Mouse (Mus musculus): Measurements from ENCODE around the gene Satb2. TPM values are rescaled to one million over a fixed set of nuclear protein-coding genes. Genes with fewer than 3 reads are reported as not detected.
"Not testable (repeated sequence)": the region's sequence is repeated elsewhere in the genome, so short reads cannot be mapped to it uniquely, and the experiment has no call there.

The Satb2 gene
- polyA plus RNA-seq, 1 experiment from 2014 or later, result 1.9 TPM

- no peaks in the 10 kb centered on the region for H3K9me3 ChIP-seq
- no peaks in the 10 kb centered on the region for H3K36me3 ChIP-seq
- H3K4me3 ChIP-seq (replicated peaks), result no peak overlapping the region
- no peak for ATAC-seq (ENCODE audit: insufficient number of reproducible peaks, insufficient read depth, low FRiP score, low TSS enrichment, low read depth)
- H3K27ac ChIP-seq, result no peak overlapping the region
- peaks cover 10% of the 10 kb centered on the region for H3K4me1 ChIP-seq (replicated peaks)
- no peak overlapping the region for H3K4me2 ChIP-seq
- no peaks in the 10 kb centered on the region for H3K27me3 ChIP-seq
- H3K9ac ChIP-seq (replicated peaks), result no peak overlapping the region
- WGBS, result 88% methylated on average over 8 of the region's 8 CpGs
These were observed 145.7 kb downstream of the Satb2 start for GRCm38 (mm10) chr1:56832738-56833137.

- Histone ChIP-seq H3K4me3 (replicated peaks) (no peak overlapping the region), H3K9me3 (no peaks in the 10 kb centered on the region), H3K27me3 (no peaks in the 10 kb centered on the region), H3K27ac (no peak overlapping the region), H3K4me2 (no peak overlapping the region), H3K9ac (replicated peaks) (no peak overlapping the region), H3K4me1 (replicated peaks) (0 out of 2 replicates have a peak, but pooled peaks cover 3% of the 10 kb centered on the region), H3K36me3 (no peaks in the 10 kb centered on the region)
- no peak for ATAC-seq (ENCODE audit: insufficient number of reproducible peaks, insufficient read depth, low FRiP score, low TSS enrichment, low read depth)
- 90% methylated on average over 5 of the region's 5 CpGs for WGBS
These were observed 155.7 kb downstream of the Satb2 start for GRCm38 (mm10) chr1:56822735-56823134.

- no peak for ATAC-seq (ENCODE audit: insufficient number of reproducible peaks, insufficient read depth, low FRiP score, low TSS enrichment, low read depth)
- no peaks in the 10 kb centered on the region for H3K9me3 ChIP-seq
- no peak overlapping the region for H3K4me2 ChIP-seq
- H3K36me3 ChIP-seq, result no peaks in the 10 kb centered on the region
- H3K27ac ChIP-seq, result no peak overlapping the region
- H3K9ac ChIP-seq (replicated peaks), result no peak overlapping the region
- H3K27me3 ChIP-seq, result no peaks in the 10 kb centered on the region
- 0 out of 2 replicates have a peak, but pooled peaks cover 3% of the 10 kb centered on the region for H3K4me1 ChIP-seq (replicated peaks)
- H3K4me3 ChIP-seq (replicated peaks), result no peak overlapping the region
- 87% methylated on average over 3 of the region's 3 CpGs for WGBS
These were observed 156.4 kb downstream of the Satb2 start for GRCm38 (mm10) chr1:56822025-56822424.

DNA sequence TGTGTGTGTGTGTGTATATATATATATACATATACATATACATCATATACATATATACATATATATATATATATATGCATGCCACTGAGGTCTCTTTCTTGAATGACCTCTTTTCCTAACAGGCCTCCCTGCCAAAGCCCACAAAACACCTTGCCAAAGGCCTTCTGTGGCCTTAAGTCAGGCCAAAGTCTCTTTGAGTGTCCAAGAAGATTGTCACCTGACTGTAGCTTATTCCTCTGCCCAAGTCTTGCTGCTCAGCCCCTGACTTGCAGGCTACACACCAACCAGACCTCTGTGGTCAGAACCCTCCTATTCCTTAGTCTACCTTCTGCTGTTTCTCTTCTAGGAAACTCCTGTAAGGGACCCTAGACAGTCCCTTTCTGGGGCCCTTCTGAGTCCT is 164.9 kb downstream of the Satb2 start:
- Histone ChIP-seq H3K36me3 (no peaks in the 10 kb centered on the region), H3K4me2 (no peak overlapping the region), H3K9me3 (no peaks in the 10 kb centered on the region), H3K4me3 (replicated peaks) (no peak overlapping the region), H3K4me1 (replicated peaks) (peaks cover 3% of the 10 kb centered on the region; the same call in 1 of the 2 replicates), H3K27ac (no peak overlapping the region), H3K27me3 (0 out of 2 replicates have a peak, but pooled peaks cover 3% of the 10 kb centered on the region), H3K9ac (replicated peaks) (no peak overlapping the region)
- ATAC-seq (ENCODE audit: insufficient number of reproducible peaks, insufficient read depth, low FRiP score, low TSS enrichment, low read depth), result no peak

DNA sequence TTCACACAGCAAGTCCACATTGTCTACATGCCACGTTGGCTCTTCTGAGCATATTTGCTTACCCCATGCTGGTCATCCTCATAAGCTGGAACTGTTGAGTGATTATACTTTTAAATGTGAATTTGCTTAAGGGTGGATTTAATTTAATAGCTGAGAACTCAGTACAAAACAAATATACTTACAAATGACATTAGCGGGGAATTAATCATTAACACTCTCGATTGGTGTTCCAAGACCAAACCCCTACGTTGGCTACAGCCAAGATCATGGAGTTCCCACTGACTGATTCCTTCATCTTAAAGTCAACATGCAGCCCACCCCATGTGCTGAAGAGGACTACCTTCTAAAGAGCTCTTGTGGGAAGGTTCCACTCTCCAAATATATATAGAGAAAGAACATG is 165.5 kb downstream of the Satb2 start:
- 88% methylated on average over 4 of the region's 4 CpGs for WGBS
- Histone ChIP-seq H3K4me1 (replicated peaks) (peaks cover 2% of the 10 kb centered on the region; the same call in 1 of the 2 replicates), H3K27me3 (0 out of 2 replicates have a peak, but pooled peaks cover 3% of the 10 kb centered on the region), H3K4me3 (replicated peaks) (no peak overlapping the region), H3K27ac (no peak overlapping the region), H3K36me3 (no peaks in the 10 kb centered on the region), H3K9me3 (no peaks in the 10 kb centered on the region), H3K9ac (replicated peaks) (no peak overlapping the region), H3K4me2 (no peak overlapping the region)
- no peak for ATAC-seq (ENCODE audit: insufficient number of reproducible peaks, insufficient read depth, low FRiP score, low TSS enrichment, low read depth)

DNA sequence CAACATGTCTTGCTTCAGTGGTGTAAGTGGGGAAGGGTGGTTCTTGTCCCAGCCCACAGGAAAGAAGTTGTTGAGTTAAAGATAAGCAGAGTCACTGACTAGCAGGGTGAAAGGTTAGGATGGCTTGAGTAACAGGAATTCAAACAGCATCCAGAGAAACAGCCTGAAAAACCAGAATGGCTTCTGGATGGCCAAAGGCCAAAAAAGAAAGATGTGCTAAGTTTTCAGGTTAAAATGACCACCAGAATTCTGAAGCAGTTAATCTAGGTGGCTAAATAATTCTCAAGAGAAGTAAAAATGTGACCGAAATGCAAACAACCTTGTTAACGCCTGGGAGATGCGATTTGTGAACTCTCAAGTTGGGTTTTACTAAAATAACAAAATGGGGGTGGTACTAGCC is 167.0 kb downstream of the Satb2 start:
- WGBS, result 91% methylated on average over 3 of the region's 3 CpGs
- Histone ChIP-seq H3K27me3 (0 out of 2 replicates have a peak, but pooled peaks cover 5% of the 10 kb centered on the region), H3K4me3 (replicated peaks) (no peak overlapping the region), H3K27ac (no peak overlapping the region), H3K9me3 (no peaks in the 10 kb centered on the region), H3K9ac (replicated peaks) (no peak overlapping the region), H3K4me1 (replicated peaks) (no peaks in the 10 kb centered on the region; the same call in 1 of the 2 replicates), H3K36me3 (no peaks in the 10 kb centered on the region), H3K4me2 (no peak overlapping the region)
- ATAC-seq (ENCODE audit: insufficient number of reproducible peaks, insufficient read depth, low FRiP score, low TSS enrichment, low read depth), result no peak

DNA sequence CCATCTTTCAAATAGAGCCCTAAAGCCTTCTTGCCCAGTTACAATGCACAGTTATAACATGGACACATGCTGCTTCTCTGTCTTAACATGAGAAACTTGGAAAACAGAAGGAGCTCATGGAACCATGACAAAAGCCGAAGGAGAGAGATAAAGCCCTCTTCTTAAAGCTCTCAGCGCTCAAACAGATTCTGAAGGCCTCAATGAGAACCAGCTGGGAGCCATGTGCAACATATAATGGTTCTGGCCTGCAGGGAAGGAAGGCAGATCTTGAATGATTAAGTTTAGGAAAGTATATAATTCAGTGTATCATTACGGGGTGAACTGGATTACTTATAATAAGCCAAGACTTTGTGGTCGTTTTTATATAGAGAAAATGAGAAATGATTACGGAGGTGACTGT is 172.4 kb downstream of the Satb2 start:
- no peak overlapping the region for H3K9ac ChIP-seq (replicated peaks)
- WGBS, result 53% methylated on average over 5 of the region's 5 CpGs

DNA sequence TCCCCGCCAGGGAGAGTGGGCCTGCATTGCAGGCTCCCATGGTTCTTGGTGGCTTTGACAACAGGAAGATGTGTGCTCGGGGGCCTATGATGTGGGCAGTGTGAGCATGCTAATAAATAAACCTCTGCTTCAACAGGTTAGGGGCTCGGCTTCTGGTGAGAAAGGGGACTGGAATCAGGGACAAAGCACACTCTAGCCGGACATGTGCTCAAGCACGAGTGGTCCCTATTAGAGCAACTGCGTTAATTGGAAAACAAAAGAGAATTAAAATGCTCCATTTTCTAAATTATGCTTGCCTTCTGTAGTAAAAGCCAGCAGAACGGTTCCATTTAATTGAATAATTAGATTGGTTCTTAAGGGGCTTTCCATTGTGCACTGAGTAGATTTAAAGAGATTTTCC is 177.8 kb downstream of the Satb2 start:
- 59% methylated on average over 7 of the region's 7 CpGs for WGBS
- no peaks in the 10 kb centered on the region for H3K9me3 ChIP-seq
- no peaks in the 10 kb centered on the region for H3K27me3 ChIP-seq
- ATAC-seq (ENCODE audit: insufficient number of reproducible peaks, insufficient read depth, low FRiP score, low TSS enrichment, low read depth), result no peak
- H3K4me2 ChIP-seq, result no peak overlapping the region
- H3K4me3 ChIP-seq (replicated peaks), result no peak overlapping the region
- no peak overlapping the region for H3K27ac ChIP-seq
- H3K4me1 ChIP-seq (replicated peaks), result no peaks in the 10 kb centered on the region; the same call in 1 of the 2 replicates
- H3K36me3 ChIP-seq, result 0 out of 2 replicates have a peak, but pooled peaks cover 6% of the 10 kb centered on the region
- no peak overlapping the region for H3K9ac ChIP-seq (replicated peaks)

More for the DNA sequence above, 172.4 kb downstream of the Satb2 start:
- H3K4me1 ChIP-seq (replicated peaks), result no peaks in the 10 kb centered on the region; the same call in 1 of the 2 replicates
- no peaks in the 10 kb centered on the region for H3K36me3 ChIP-seq
- ATAC-seq (ENCODE audit: insufficient number of reproducible peaks, insufficient read depth, low FRiP score, low TSS enrichment, low read depth), result no peak
- no peak overlapping the region for H3K4me2 ChIP-seq
- no peaks in the 10 kb centered on the region for H3K9me3 ChIP-seq
- H3K27me3 ChIP-seq, result 0 out of 2 replicates have a peak, but pooled peaks cover 2% of the 10 kb centered on the region
- H3K4me3 ChIP-seq (replicated peaks), result no peak overlapping the region
- no peak overlapping the region for H3K27ac ChIP-seq

DNA sequence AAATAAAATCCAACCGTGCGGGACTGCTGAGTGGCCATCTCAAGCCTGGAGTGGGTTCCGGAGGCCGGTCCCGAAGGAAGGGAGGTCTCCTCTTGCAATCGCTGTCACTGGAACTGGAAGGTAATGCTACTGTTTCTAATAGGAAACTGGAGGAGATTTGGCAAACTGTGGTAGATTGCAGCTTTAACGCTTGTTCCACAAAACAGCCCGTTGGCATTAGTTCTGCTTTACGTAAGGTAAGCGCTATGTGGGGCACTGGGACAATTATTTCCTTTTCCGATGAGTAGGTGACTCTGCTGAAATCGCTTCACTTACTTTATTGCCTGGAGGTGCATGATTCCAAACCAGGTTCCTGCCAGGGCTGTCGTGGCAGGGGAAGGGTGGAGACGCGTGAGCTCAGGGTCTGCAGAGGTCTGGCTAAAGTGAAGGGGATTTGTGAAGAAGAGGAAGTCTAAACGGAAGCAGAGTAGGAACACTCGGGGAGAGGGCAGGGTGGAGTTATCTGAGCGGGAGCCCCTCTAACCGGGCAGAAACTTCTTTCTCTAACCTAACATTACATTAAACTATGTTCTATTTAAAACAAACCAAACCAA is 183.3 kb downstream of the Satb2 start:
- WGBS, result 75% methylated on average over 19 of the region's 19 CpGs
- no peak overlapping the region for H3K4me2 ChIP-seq
- no peaks in the 10 kb centered on the region for H3K27me3 ChIP-seq
- no peak overlapping the region for H3K9ac ChIP-seq (replicated peaks)
- 0 out of 2 replicates have a peak, but pooled peaks cover 6% of the 10 kb centered on the region for H3K36me3 ChIP-seq
- no peaks in the 10 kb centered on the region; the same call in 1 of the 2 replicates for H3K4me1 ChIP-seq (replicated peaks)
- no peak overlapping the region for H3K27ac ChIP-seq
- no peak overlapping the region for H3K4me3 ChIP-seq (replicated peaks)
- H3K9me3 ChIP-seq, result no peaks in the 10 kb centered on the region
- no peak for ATAC-seq (ENCODE audit: insufficient number of reproducible peaks, insufficient read depth, low FRiP score, low TSS enrichment, low read depth)

DNA sequence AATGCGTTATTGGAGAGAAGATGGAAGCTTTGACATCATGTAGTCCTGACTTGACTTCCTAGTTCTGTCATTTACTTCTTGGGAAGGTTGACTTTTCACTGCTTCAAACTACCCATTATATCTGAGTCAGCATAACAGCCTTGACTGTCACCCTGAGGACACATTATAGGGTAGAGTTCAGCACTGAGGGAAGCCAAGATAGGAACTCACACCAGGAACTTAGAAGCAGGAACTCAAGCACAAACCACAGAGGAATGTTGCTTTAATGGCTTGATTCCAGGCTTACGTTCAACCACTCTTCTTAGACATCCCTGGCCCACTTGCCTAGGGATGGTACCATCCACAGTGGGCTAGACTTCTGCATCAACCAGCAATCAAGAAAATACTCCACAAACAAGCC is 188.8 kb downstream of the Satb2 start:
- Histone ChIP-seq H3K27me3 (no peaks in the 10 kb centered on the region), H3K4me3 (replicated peaks) (no peak overlapping the region)
- WGBS, result 85% methylated on average over 2 of the region's 2 CpGs

DNA sequence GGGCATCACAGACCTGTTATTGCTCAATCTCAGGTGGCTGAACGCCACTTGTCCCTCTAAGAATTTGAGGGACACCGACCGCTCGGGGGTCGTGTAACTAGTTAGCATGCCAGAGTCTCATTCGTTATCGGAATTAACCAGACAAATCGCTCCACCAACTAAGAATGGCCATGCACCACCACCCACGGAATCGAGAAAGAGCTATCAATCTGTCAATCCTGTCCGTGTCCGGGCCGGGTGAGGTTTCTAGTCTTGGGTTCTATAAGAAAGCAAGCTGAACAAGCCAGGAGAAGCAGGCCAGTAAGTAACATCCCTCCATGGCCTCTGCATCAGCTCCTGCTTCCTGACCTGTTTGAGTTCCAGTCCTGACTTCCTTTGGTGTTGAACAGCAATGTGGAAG is 196.3 kb downstream of the Satb2 start:
- not testable (repeated sequence) for H3K27ac ChIP-seq; H3K9ac ChIP-seq (replicated peaks); H3K9me3 ChIP-seq; H3K4me2 ChIP-seq; H3K4me1 ChIP-seq (replicated peaks); H3K36me3 ChIP-seq; H3K27me3 ChIP-seq; H3K4me3 ChIP-seq (replicated peaks); ATAC-seq (ENCODE audit: insufficient number of reproducible peaks, insufficient read depth, low FRiP score, low TSS enrichment, low read depth)
- WGBS, result 83% methylated on average over 13 of the region's 13 CpGs

More for the DNA sequence above, 188.8 kb downstream of the Satb2 start:
- Histone ChIP-seq H3K9me3 (no peaks in the 10 kb centered on the region), H3K36me3 (no peaks in the 10 kb centered on the region), H3K27ac (no peak overlapping the region), H3K9ac (replicated peaks) (no peak overlapping the region), H3K4me2 (no peak overlapping the region), H3K4me1 (replicated peaks) (no peaks in the 10 kb centered on the region)
- ATAC-seq (ENCODE audit: insufficient number of reproducible peaks, insufficient read depth, low FRiP score, low TSS enrichment, low read depth), result no peak

DNA sequence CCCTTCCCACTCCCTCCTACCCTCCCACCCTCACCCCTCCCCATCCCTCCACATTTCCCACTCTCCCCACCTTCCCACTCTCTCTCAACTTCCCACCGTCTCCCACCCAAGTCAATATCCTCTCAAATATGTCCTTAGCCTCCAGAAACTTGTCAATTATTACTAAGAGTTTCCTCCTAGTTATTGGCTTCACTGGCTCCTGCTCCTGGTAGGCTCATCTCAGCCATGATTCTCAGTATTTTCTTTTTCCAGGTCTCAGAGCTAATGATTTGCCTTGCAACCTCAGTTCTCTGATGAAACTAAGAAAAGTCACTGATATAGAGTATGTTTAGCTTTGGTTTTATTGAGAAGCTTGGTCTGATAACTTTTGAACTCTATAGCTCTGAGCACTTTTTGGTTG is 214.2 kb downstream of the Satb2 start:
- no peaks in the 10 kb centered on the region for H3K27me3 ChIP-seq
- ATAC-seq (ENCODE audit: insufficient number of reproducible peaks, insufficient read depth, low FRiP score, low TSS enrichment, low read depth), result no peak
- no peak overlapping the region for H3K27ac ChIP-seq
- H3K4me2 ChIP-seq, result no peak overlapping the region
- WGBS, result 96% methylated on average over 1 of the region's 1 CpGs
- no peaks in the 10 kb centered on the region for H3K4me1 ChIP-seq (replicated peaks)
- H3K36me3 ChIP-seq, result no peaks in the 10 kb centered on the region
- no peaks in the 10 kb centered on the region for H3K9me3 ChIP-seq
- H3K4me3 ChIP-seq (replicated peaks), result no peak overlapping the region
- H3K9ac ChIP-seq (replicated peaks), result no peak overlapping the region
